Mouse (Mus musculus): ENCODE measurements around the gene Prss45. TPM values are rescaled to one million over a fixed set of nuclear protein-coding genes. Genes with fewer than 3 reads are reported as not detected.
A peak's percentile ranks its signal among the peaks of the same experiment; 100 is the strongest.

Prss45 gene
- not detected for polyA plus RNA-seq (2012; fragmentation: generic; extraction: Trizol)
- long read RNA-seq, experiment 1: 0 reads
- long read RNA-seq, experiment 2: 0 reads

- H3K4me3 ChIP-seq (ENCODE audit: insufficient read depth, poor library complexity, severe bottlenecking): no peak within 1 kb of the TSS
- peaks cover 3% of the 10 kb centered on the region for H3K27me3 ChIP-seq (ENCODE audit: control insufficient read depth, insufficient read depth, insufficient read length)
- no peak for TF ChIP-seq USF1 (IDR thresholded peaks at IDR 0.05; ENCODE audit: low read depth)
- no peak for TF ChIP-seq MYOD1 (IDR thresholded peaks at IDR 0.05; ENCODE audit: control insufficient read depth, insufficient read length, low read depth)
- TF ChIP-seq MYOG (IDR thresholded peaks at IDR 0.05; ENCODE audit: control insufficient read depth, extremely low read depth, insufficient read length): no peak
- TF ChIP-seq FOSL1 (IDR thresholded peaks at IDR 0.05; ENCODE audit: insufficient read depth, low read length, poor library complexity, severe bottlenecking): no peak
- TF ChIP-seq CTCF (IDR thresholded peaks at IDR 0.05; ENCODE audit: control insufficient read depth, insufficient read depth, insufficient read length): no peak
- TF ChIP-seq MAX (IDR thresholded peaks at IDR 0.05): no peak
- TF ChIP-seq CEBPB (IDR thresholded peaks at IDR 0.05; ENCODE audit: low read depth): no peak
- H3K79me2 ChIP-seq (ENCODE audit: control insufficient read depth, insufficient read depth): no peaks in the 10 kb centered on the region
- no peaks in the 10 kb centered on the region for H3K36me3 ChIP-seq (ENCODE audit: control insufficient read depth, insufficient read depth)
- H3K79me3 ChIP-seq (ENCODE audit: low read depth): no peaks in the 10 kb centered on the region
- no peak within 1 kb of the TSS for H3ac ChIP-seq (ENCODE audit: control insufficient read depth, insufficient read length, low read depth)
Measured at GRCm38 (mm10) chr9:110834411-110834810, at the start of gene Prss45. TSS of gene Prss45 (plus strand) at chr9:110834588.

DNA sequence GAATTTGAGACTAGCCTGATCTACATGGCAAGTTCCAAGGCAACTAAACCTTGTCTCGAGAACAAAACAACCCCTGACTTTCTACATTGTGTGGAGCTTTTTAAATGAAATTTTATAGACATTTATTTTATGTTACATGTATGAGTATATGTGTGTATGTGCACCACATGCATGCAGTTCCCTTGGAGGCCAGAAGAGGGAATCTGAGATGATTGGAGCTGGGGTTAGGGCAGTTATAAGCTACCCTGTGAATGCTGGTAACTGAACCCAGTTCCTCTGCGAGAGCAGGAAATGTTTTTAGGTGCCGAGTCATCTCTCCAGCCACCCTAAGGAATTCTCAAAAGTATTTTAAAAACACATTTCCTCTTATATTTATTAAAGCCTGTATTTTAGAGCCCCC, 46.2 kb upstream of the Prss45 start:
- no peak overlapping the region for H3ac ChIP-seq (ENCODE audit: control insufficient read depth, insufficient read length, low read depth)
- peaks cover 3% of the 10 kb centered on the region for H3K27me3 ChIP-seq (ENCODE audit: control insufficient read depth, insufficient read depth, insufficient read length)
- H3K79me3 ChIP-seq (ENCODE audit: low read depth): no peaks in the 10 kb centered on the region
- H3K79me2 ChIP-seq (ENCODE audit: control insufficient read depth, insufficient read depth): no peaks in the 10 kb centered on the region
- no peak overlapping the region for H3K4me3 ChIP-seq (ENCODE audit: insufficient read depth, poor library complexity, severe bottlenecking)
- TF ChIP-seq MYOD1 (IDR thresholded peaks at IDR 0.05; ENCODE audit: control insufficient read depth, insufficient read length, low read depth) (no peak), MAX (IDR thresholded peaks at IDR 0.05) (no peak), FOSL1 (IDR thresholded peaks at IDR 0.05; ENCODE audit: insufficient read depth, low read length, poor library complexity, severe bottlenecking) (no peak), CTCF (IDR thresholded peaks at IDR 0.05; ENCODE audit: control insufficient read depth, insufficient read depth, insufficient read length) (no peak), CEBPB (IDR thresholded peaks at IDR 0.05; ENCODE audit: low read depth) (no peak), USF1 (IDR thresholded peaks at IDR 0.05; ENCODE audit: low read depth) (no peak), MYOG (IDR thresholded peaks at IDR 0.05; ENCODE audit: control insufficient read depth, extremely low read depth, insufficient read length) (no peak)
- no peaks in the 10 kb centered on the region for H3K36me3 ChIP-seq (ENCODE audit: control insufficient read depth, insufficient read depth)

- no peak overlapping the region for H3K4me3 ChIP-seq (ENCODE audit: insufficient read depth, poor library complexity, severe bottlenecking)
- TF ChIP-seq MAX (IDR thresholded peaks at IDR 0.05) (no peak), CEBPB (IDR thresholded peaks at IDR 0.05; ENCODE audit: low read depth) (peak; percentile 70)
- peaks cover 3% of the 10 kb centered on the region for H3K27me3 ChIP-seq (ENCODE audit: control insufficient read depth, insufficient read depth, insufficient read length)
- H3K36me3 ChIP-seq (ENCODE audit: control insufficient read depth, insufficient read depth): no peaks in the 10 kb centered on the region
- no peaks in the 10 kb centered on the region for H3K79me3 ChIP-seq (ENCODE audit: low read depth)
- H3ac ChIP-seq (ENCODE audit: control insufficient read depth, insufficient read length, low read depth): no peak overlapping the region
- H3K79me2 ChIP-seq (ENCODE audit: control insufficient read depth, insufficient read depth): no peaks in the 10 kb centered on the region
Measured at GRCm38 (mm10) chr9:110790462-110790861, 43.9 kb upstream of the Prss45 start.

GRCm38 (mm10) chr9:110797013-110797412, 37.4 kb upstream of the Prss45 start:
- Histone ChIP-seq H3ac (ENCODE audit: control insufficient read depth, insufficient read length, low read depth) (no peak overlapping the region), H3K36me3 (ENCODE audit: control insufficient read depth, insufficient read depth) (no peaks in the 10 kb centered on the region), H3K79me3 (ENCODE audit: low read depth) (no peaks in the 10 kb centered on the region), H3K79me2 (ENCODE audit: control insufficient read depth, insufficient read depth) (no peaks in the 10 kb centered on the region), H3K4me3 (ENCODE audit: insufficient read depth, poor library complexity, severe bottlenecking) (no peak overlapping the region), H3K27me3 (ENCODE audit: control insufficient read depth, insufficient read depth, insufficient read length) (peaks cover 3% of the 10 kb centered on the region)
- TF ChIP-seq MYOD1 (IDR thresholded peaks at IDR 0.05; ENCODE audit: control insufficient read depth, insufficient read length, low read depth) (no peak), CTCF (IDR thresholded peaks at IDR 0.05; ENCODE audit: control insufficient read depth, insufficient read depth, insufficient read length) (no peak), FOSL1 (IDR thresholded peaks at IDR 0.05; ENCODE audit: insufficient read depth, low read length, poor library complexity, severe bottlenecking) (no peak), MAX (IDR thresholded peaks at IDR 0.05) (no peak), CEBPB (IDR thresholded peaks at IDR 0.05; ENCODE audit: low read depth) (no peak), MYOG (IDR thresholded peaks at IDR 0.05; ENCODE audit: control insufficient read depth, extremely low read depth, insufficient read length) (no peak), USF1 (IDR thresholded peaks at IDR 0.05; ENCODE audit: low read depth) (no peak)

DNA sequence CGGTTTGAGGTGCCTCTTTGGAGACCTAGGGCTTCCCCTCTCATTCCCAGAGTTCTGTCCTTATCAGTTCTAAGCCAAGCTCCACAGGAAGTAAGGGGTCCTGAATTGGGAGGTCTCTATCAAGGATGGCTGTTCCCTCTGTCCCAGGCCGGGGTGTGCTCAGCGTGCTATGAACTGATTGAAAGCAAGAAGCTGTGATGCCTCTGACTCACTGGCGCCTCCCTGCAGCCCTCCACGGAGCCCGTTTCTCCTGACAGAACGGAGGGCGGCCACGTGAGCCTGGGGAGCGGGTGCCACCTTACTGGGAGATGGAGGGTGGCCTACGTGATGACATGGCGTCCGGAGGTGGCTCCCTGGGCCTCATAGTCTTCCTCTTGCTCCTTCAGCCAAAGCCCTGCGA, 36.5 kb upstream of the Prss45 start, which contains the start of gene Prss42:
Prss42 (plus strand) TSS at position 301 of the 400 bp plus-strand sequence.
- Histone ChIP-seq H3K79me2 (ENCODE audit: control insufficient read depth, insufficient read depth) (no peaks in the 10 kb centered on the region), H3K36me3 (ENCODE audit: control insufficient read depth, insufficient read depth) (no peaks in the 10 kb centered on the region), H3K79me3 (ENCODE audit: low read depth) (no peaks in the 10 kb centered on the region), H3ac (ENCODE audit: control insufficient read depth, insufficient read length, low read depth) (no peak within 1 kb of the TSS), H3K4me3 (ENCODE audit: insufficient read depth, poor library complexity, severe bottlenecking) (no peak within 1 kb of the TSS), H3K27me3 (ENCODE audit: control insufficient read depth, insufficient read depth, insufficient read length) (no peaks in the 10 kb centered on the region)
- TF ChIP-seq MAX (IDR thresholded peaks at IDR 0.05) (no peak), MYOD1 (IDR thresholded peaks at IDR 0.05; ENCODE audit: control insufficient read depth, insufficient read length, low read depth) (no peak), CEBPB (IDR thresholded peaks at IDR 0.05; ENCODE audit: low read depth) (no peak), CTCF (IDR thresholded peaks at IDR 0.05; ENCODE audit: control insufficient read depth, insufficient read depth, insufficient read length) (no peak), USF1 (IDR thresholded peaks at IDR 0.05; ENCODE audit: low read depth) (no peak), MYOG (IDR thresholded peaks at IDR 0.05; ENCODE audit: control insufficient read depth, extremely low read depth, insufficient read length) (no peak), FOSL1 (IDR thresholded peaks at IDR 0.05; ENCODE audit: insufficient read depth, low read length, poor library complexity, severe bottlenecking) (no peak)

DNA sequence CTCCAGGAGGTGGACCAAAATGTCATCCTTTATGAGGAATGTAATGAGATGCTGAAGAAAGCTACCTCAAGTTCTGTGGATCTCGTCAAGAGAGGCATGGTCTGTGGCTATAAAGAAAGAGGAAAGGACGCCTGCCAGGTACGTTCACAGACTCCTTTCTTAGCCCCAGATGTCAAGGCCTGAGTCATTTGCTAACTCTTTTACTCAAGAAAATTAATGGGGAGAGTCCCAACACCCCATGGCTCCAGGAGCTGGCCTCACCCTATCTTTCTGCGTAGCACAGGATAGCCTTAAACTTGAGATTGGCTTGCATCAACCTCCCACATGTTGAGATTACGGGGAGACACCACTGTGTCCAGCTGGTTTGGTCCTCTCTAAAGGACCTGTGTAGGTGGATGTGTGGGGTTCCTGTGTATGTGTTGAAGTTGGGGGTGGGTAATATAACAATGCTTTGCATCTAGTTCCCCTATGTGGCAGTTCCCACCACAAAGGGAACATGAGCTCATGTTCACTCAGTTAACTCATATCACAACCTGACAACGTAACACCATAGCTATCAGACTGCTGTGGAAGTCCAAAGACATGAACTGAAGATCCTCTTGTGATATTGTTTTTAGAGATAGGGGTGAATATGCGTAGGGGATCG, 33.4 kb upstream of the Prss45 start:
- Histone ChIP-seq H3K79me3 (ENCODE audit: low read depth) (no peaks in the 10 kb centered on the region), H3ac (ENCODE audit: control insufficient read depth, insufficient read length, low read depth) (no peak overlapping the region), H3K4me3 (ENCODE audit: insufficient read depth, poor library complexity, severe bottlenecking) (no peak overlapping the region), H3K27me3 (ENCODE audit: control insufficient read depth, insufficient read depth, insufficient read length) (no peaks in the 10 kb centered on the region), H3K36me3 (ENCODE audit: control insufficient read depth, insufficient read depth) (no peaks in the 10 kb centered on the region), H3K79me2 (ENCODE audit: control insufficient read depth, insufficient read depth) (no peaks in the 10 kb centered on the region)
- TF ChIP-seq MYOG (IDR thresholded peaks at IDR 0.05; ENCODE audit: control insufficient read depth, extremely low read depth, insufficient read length) (no peak), FOSL1 (IDR thresholded peaks at IDR 0.05; ENCODE audit: insufficient read depth, low read length, poor library complexity, severe bottlenecking) (no peak), MAX (IDR thresholded peaks at IDR 0.05) (no peak), MYOD1 (IDR thresholded peaks at IDR 0.05; ENCODE audit: control insufficient read depth, insufficient read length, low read depth) (no peak), CTCF (IDR thresholded peaks at IDR 0.05; ENCODE audit: control insufficient read depth, insufficient read depth, insufficient read length) (no peak), USF1 (IDR thresholded peaks at IDR 0.05; ENCODE audit: low read depth) (no peak), CEBPB (IDR thresholded peaks at IDR 0.05; ENCODE audit: low read depth) (no peak)

Data from C2C12 (cell line).